In genomic region chr15:99670154-99670821, GRCm38 (mm10) we compare ENCODE assay signal across 8 mouse cellular contexts. TPM values are rescaled to one million over a fixed set of nuclear protein-coding genes. Genes with fewer than 3 reads are reported as not detected.
A peak's percentile ranks its signal among the peaks of the same experiment; 100 is the strongest.
DNase-seq lines count a peak whose midpoint lies in the region; ATAC-seq lines count a peak whose summit lies in the region.

Gene Asic1, plus strand, starts transcription at chr15:99670368.

- peak within 1 kb of the TSS; percentile 93 for H3K4me2 ChIP-seq in embryonic facial prominence, embryonic 15.5 days (replicated peaks)
- H3K4me2 ChIP-seq in heart, embryonic 13.5 days, result peak within 1 kb of the TSS; percentile 88
- peak within 1 kb of the TSS; percentile 69 for H3K4me2 ChIP-seq in liver, embryonic 12.5 days
- H3K4me2 ChIP-seq in neural tube, embryonic 14.5 days (ENCODE audit: low read depth, low read length), result peak within 1 kb of the TSS; percentile 64

- peak; percentile 64 for ATAC-seq in embryonic facial prominence, embryonic 15.5 days (ENCODE audit: insufficient number of reproducible peaks, low FRiP score, low TSS enrichment, low read depth)
- ATAC-seq in heart, embryonic 13.5 days (ENCODE audit: extremely low read depth, insufficient number of reproducible peaks, low FRiP score, low TSS enrichment), result no peak
- ATAC-seq in liver, embryonic 12.5 days, result no peak
- ATAC-seq in neural tube, embryonic 14.5 days (ENCODE audit: low read depth), result peak; percentile 74

- peak within 1 kb of the TSS; percentile 48 for H3K4me3 ChIP-seq in embryonic facial prominence, embryonic 15.5 days (replicated peaks)
- peak within 1 kb of the TSS; percentile 59 for H3K4me3 ChIP-seq in heart, embryonic 13.5 days
- H3K4me3 ChIP-seq in liver, embryonic 12.5 days, result peak within 1 kb of the TSS; percentile 52
- peak within 1 kb of the TSS; percentile 78 for H3K4me3 ChIP-seq in neural tube, embryonic 14.5 days (ENCODE audit: low read depth, low read length)

- WGBS in embryonic facial prominence, embryonic 15.5 days, result under 1% methylated on average over 72 of the region's 74 CpGs
- under 1% methylated on average over 70 of the region's 74 CpGs for WGBS in heart, embryonic 13.5 days
- WGBS in liver, embryonic 12.5 days (ENCODE audit: insufficient replicate concordance), result under 1% methylated on average over 62 of the region's 74 CpGs
- WGBS in neural tube, embryonic 14.5 days, result under 1% methylated on average over 50 of the region's 74 CpGs

- H3K27ac ChIP-seq in embryonic facial prominence, embryonic 15.5 days (replicated peaks), result no peak within 1 kb of the TSS
- H3K27ac ChIP-seq in heart, embryonic 13.5 days (replicated peaks), result no peak within 1 kb of the TSS
- H3K27ac ChIP-seq in liver, embryonic 12.5 days, result no peak within 1 kb of the TSS
- peak within 1 kb of the TSS; percentile 95 for H3K27ac ChIP-seq in neural tube, embryonic 14.5 days (ENCODE audit: low read depth, low read length)

- peaks cover 26% of the 10 kb centered on the region for H3K4me1 ChIP-seq in embryonic facial prominence, embryonic 15.5 days
- peaks cover 29% of the 10 kb centered on the region for H3K4me1 ChIP-seq in heart, embryonic 13.5 days
- H3K4me1 ChIP-seq in liver, embryonic 12.5 days, result peaks cover 18% of the 10 kb centered on the region
- H3K4me1 ChIP-seq in neural tube, embryonic 14.5 days (ENCODE audit: control insufficient read depth, insufficient read depth, low read length), result peaks cover 46% of the 10 kb centered on the region

- peaks cover 68% of the 10 kb centered on the region for H3K27me3 ChIP-seq in embryonic facial prominence, embryonic 15.5 days
- H3K27me3 ChIP-seq in heart, embryonic 13.5 days (replicated peaks), result peaks cover 93% of the 10 kb centered on the region
- peaks cover 100% of the 10 kb centered on the region for H3K27me3 ChIP-seq in liver, embryonic 12.5 days (replicated peaks)
- no peaks in the 10 kb centered on the region; the same call in 1 of the 2 replicates for H3K27me3 ChIP-seq in neural tube, embryonic 14.5 days (ENCODE audit: control insufficient read depth, insufficient read depth, low read length)

- H3K9me3 ChIP-seq in embryonic facial prominence, embryonic 15.5 days (replicated peaks), result no peaks in the 10 kb centered on the region
- H3K9me3 ChIP-seq in heart, embryonic 13.5 days, result no peaks in the 10 kb centered on the region
- H3K9me3 ChIP-seq in liver, embryonic 12.5 days (replicated peaks), result peaks cover 4% of the 10 kb centered on the region; the same call in 1 of the 2 replicates
- no peaks in the 10 kb centered on the region for H3K9me3 ChIP-seq in neural tube, embryonic 14.5 days (ENCODE audit: control insufficient read depth, low read length)

- DNase-seq in thymus, postnatal 14 days, result peak; percentile 23
- no peak for DNase-seq in thymus, postnatal 25 days
- peak; percentile 82 for DNase-seq in kidney, postnatal 10 days
- DNase-seq in urinary bladder, postnatal 25 days (ENCODE audit: low spot score), result peak; percentile 63

- H3K9ac ChIP-seq in embryonic facial prominence, embryonic 15.5 days, result peak within 1 kb of the TSS; percentile 16
- peak within 1 kb of the TSS; percentile 81 for H3K9ac ChIP-seq in heart, embryonic 13.5 days
- H3K9ac ChIP-seq in liver, embryonic 12.5 days, result peak within 1 kb of the TSS; percentile 43
- H3K9ac ChIP-seq in neural tube, embryonic 14.5 days (replicated peaks; ENCODE audit: low read depth, low read length), result peak within 1 kb of the TSS; percentile 91

- H3K36me3 ChIP-seq in embryonic facial prominence, embryonic 15.5 days, result no peaks in the 10 kb centered on the region
- H3K36me3 ChIP-seq in heart, embryonic 13.5 days, result no peaks in the 10 kb centered on the region
- H3K36me3 ChIP-seq in liver, embryonic 12.5 days, result no peaks in the 10 kb centered on the region
- H3K36me3 ChIP-seq in neural tube, embryonic 14.5 days (ENCODE audit: control insufficient read depth, insufficient read depth, low read length), result peaks cover 5% of the 10 kb centered on the region; the same call in 1 of the 2 replicates

RNA-seq across cellular contexts. Expression of gene Asic1, which starts in this region (rescaled TPM):
- 4.4 and 4.6 TPM in 2 replicates for polyA plus RNA-seq in embryonic facial prominence, embryonic 15.5 days (2015; fragmentation: Nextera tagmentation; extraction: Ambion mirVana)
- polyA plus RNA-seq in heart, embryonic 13.5 days (2015; fragmentation: Nextera tagmentation; extraction: Ambion mirVana), result 1.6 and 1.8 TPM in 2 replicates
- 1.8 and 2.0 TPM in 2 replicates for polyA plus RNA-seq in liver, embryonic 12.5 days (2016; fragmentation: Nextera tagmentation; extraction: Ambion mirVana)
- 66.0 and 69.8 TPM in 2 replicates for polyA plus RNA-seq in neural tube, embryonic 14.5 days (2014; fragmentation: Nextera tagmentation; extraction: Ambion mirVana)

Comparison
In these comparisons a context has a peak if more than half of its experiments do, and no peak if none do; other contexts are left out.
1. RNA of gene Asic1 (polyA plus RNA-seq): 66.0 to 69.8 TPM in neural tube, embryonic 14.5 days; 4.4 to 4.6 TPM in embryonic facial prominence, embryonic 15.5 days, 1.8 to 2.0 TPM in liver, embryonic 12.5 days and 1.6 to 1.8 TPM in heart, embryonic 13.5 days; every median in the first group is over 10 times any median in the second.
2. ATAC-seq: peak in embryonic facial prominence, embryonic 15.5 days (single experiment) and neural tube, embryonic 14.5 days (single experiment); none in heart, embryonic 13.5 days (single experiment) and liver, embryonic 12.5 days (single experiment).
3. H3K9ac ChIP-seq: peak in every context shown above with its lines; median percentile 91 in neural tube, embryonic 14.5 days; 81 in heart, embryonic 13.5 days; 43 in liver, embryonic 12.5 days; 16 in embryonic facial prominence, embryonic 15.5 days.
4. Peak in every context shown above with its lines, with median percentiles within 50 percentile points of each other: H3K4me2 ChIP-seq and H3K4me3 ChIP-seq.